Mouse (Mus musculus) neural tube, embryonic 11.5 days (tissue): ENCODE data around the gene Obsl1. TPM values are rescaled to one million over a fixed set of nuclear protein-coding genes. Genes with fewer than 3 reads are reported as not detected.

Experiments used
- ATAC-seq: fragments of 200-750 bp; cut with Nextera tagmentation; 2 replicates; pipeline ENCODE4 v1.8.0; 2017; ENCODE audit warnings: moderate number of reproducible peaks, mild to moderate bottlenecking, moderate TSS enrichment, moderate library complexity; ENCODE audit not compliant: insufficient read depth, low FRiP score, low TSS enrichment
- DNase-seq: peaks from one replicate; pipeline ENCODE4 v3.0.0-alpha.2; 2015; ENCODE audit warnings: low spot score
- H3K27ac ChIP-seq: fragments of 300-500 bp; sonication (generic); 2 replicates; pipeline ENCODE4 v1.5.1; 2014; ENCODE audit warnings: low read depth, mild to moderate bottlenecking, low read length
- H3K27me3 ChIP-seq: fragments of 300-500 bp; sonication (generic); 2 replicates; pipeline ENCODE4 v1.6.1; 2014; ENCODE audit warnings: mild to moderate bottlenecking, low read length, mixed read lengths; ENCODE audit not compliant: control insufficient read depth, insufficient read depth
- H3K36me3 ChIP-seq: fragments of 300-500 bp; sonication (generic); 2 replicates; pipeline ENCODE4 v1.6.1; 2014; ENCODE audit warnings: mild to moderate bottlenecking, low read length, moderate library complexity, mixed read lengths; ENCODE audit not compliant: control insufficient read depth, insufficient read depth
- H3K4me1 ChIP-seq: fragments of 300-500 bp; sonication (generic); 2 replicates; pipeline ENCODE4 v1.6.1; 2014; ENCODE audit warnings: low read length, mixed read lengths; ENCODE audit not compliant: control insufficient read depth, insufficient read depth
- H3K4me2 ChIP-seq: fragments of 300-500 bp; sonication (generic); 2 replicates; pipeline ENCODE4 v1.6.1; 2014; ENCODE audit warnings: low read depth, mild to moderate bottlenecking, moderate library complexity
- H3K4me3 ChIP-seq: fragments of 300-500 bp; sonication (generic); 2 replicates; pipeline ENCODE4 v1.5.1; 2014; ENCODE audit warnings: low read depth, low read length
- H3K9ac ChIP-seq: fragments of 300-500 bp; sonication (generic); 2 replicates; pipeline ENCODE4 v1.6.1; 2014; ENCODE audit warnings: mild to moderate bottlenecking, low read length
- H3K9me3 ChIP-seq: fragments of 300-500 bp; sonication (generic); 2 replicates; pipeline ENCODE4 v1.6.1; 2016; ENCODE audit warnings: low read length; ENCODE audit not compliant: control insufficient read depth
- WGBS: fragments of 180-500 bp; shearing (Covaris S2); extraction: QIAGEN DNeasy Blood & Tissue Kit; methylation state at CpG from one replicate; pipeline ENCODE4 v1.1.7; 2014; 5-methylcytosine and 5-hydroxymethylcytosine counted together
- polyA plus RNA-seq: library from polyadenylated mRNA; unstranded; fragments of >200 nt; fragmentation: Nextera tagmentation; extraction: Ambion mirVana; gene quantifications from 2 replicates; pipeline ENCODE4 v1.2.1, GENCODE M21; 2014

Obsl1 gene
- polyA plus RNA-seq, 1 experiment from 2014 or later: 44.8 TPM

GRCm38 (mm10) chr1:75502945-75503650 is 3.2 kb downstream of the Obsl1 start:
- no peak for DNase-seq
- WGBS: 89% methylated on average over 24 of the region's 25 CpGs
- H3K9ac ChIP-seq: no peak overlapping the region
- no peak overlapping the region for H3K4me3 ChIP-seq
- no peak overlapping the region for H3K4me2 ChIP-seq
- no peaks in the 10 kb centered on the region for H3K9me3 ChIP-seq
- H3K27me3 ChIP-seq: peaks cover 2% of the 10 kb centered on the region; the same call in 1 of the 2 replicates
- H3K4me1 ChIP-seq: 0 out of 2 replicates have a peak, but pooled peaks cover 3% of the 10 kb centered on the region
- no peak overlapping the region for H3K27ac ChIP-seq
- H3K36me3 ChIP-seq: peaks cover 3% of the 10 kb centered on the region; the same call in 1 of the 2 replicates
- ATAC-seq: no peak

- 94% methylated on average over 9 of the region's 9 CpGs for WGBS
- H3K27ac ChIP-seq: no peak overlapping the region
- H3K4me2 ChIP-seq: no peak overlapping the region
- H3K36me3 ChIP-seq: peaks cover 3% of the 10 kb centered on the region; the same call in 1 of the 2 replicates
- no peak for ATAC-seq
- H3K9ac ChIP-seq: no peak overlapping the region
- peaks cover 2% of the 10 kb centered on the region; the same call in 1 of the 2 replicates for H3K27me3 ChIP-seq
- no peak for DNase-seq
- H3K4me3 ChIP-seq: no peak overlapping the region
- 0 out of 2 replicates have a peak, but pooled peaks cover 1% of the 10 kb centered on the region for H3K4me1 ChIP-seq
- no peaks in the 10 kb centered on the region for H3K9me3 ChIP-seq
These were observed 4.3 kb downstream of the Obsl1 start for GRCm38 (mm10) chr1:75501905-75502304.

GRCm38 (mm10) chr1:75499441-75499840 is 6.8 kb downstream of the Obsl1 start:
- 93% methylated on average over 7 of the region's 7 CpGs for WGBS
- H3K9me3 ChIP-seq: no peaks in the 10 kb centered on the region
- peaks cover 3% of the 10 kb centered on the region; the same call in 1 of the 2 replicates for H3K36me3 ChIP-seq
- H3K9ac ChIP-seq: no peak overlapping the region
- no peak overlapping the region for H3K4me2 ChIP-seq
- DNase-seq (no peak), ATAC-seq (no peak)
- no peak overlapping the region for H3K4me3 ChIP-seq
- H3K4me1 ChIP-seq: no peaks in the 10 kb centered on the region
- no peak overlapping the region for H3K27ac ChIP-seq
- no peaks in the 10 kb centered on the region; the same call in 1 of the 2 replicates for H3K27me3 ChIP-seq

- 91% methylated on average over 4 of the region's 4 CpGs for WGBS
- Histone ChIP-seq H3K36me3 (peaks cover 3% of the 10 kb centered on the region; the same call in 1 of the 2 replicates), H3K27ac (no peak overlapping the region), H3K27me3 (no peaks in the 10 kb centered on the region; the same call in 1 of the 2 replicates), H3K4me1 (no peaks in the 10 kb centered on the region), H3K4me2 (no peak overlapping the region), H3K4me3 (no peak overlapping the region), H3K9ac (no peak overlapping the region), H3K9me3 (no peaks in the 10 kb centered on the region)
- DNase-seq (no peak), ATAC-seq (no peak)
These were observed 7.4 kb downstream of the Obsl1 start for GRCm38 (mm10) chr1:75498897-75499296.

- H3K27ac ChIP-seq: no peak overlapping the region
- no peak overlapping the region for H3K4me3 ChIP-seq
- no peak overlapping the region for H3K4me2 ChIP-seq
- WGBS: 42% methylated on average over 12 of the region's 12 CpGs
- no peaks in the 10 kb centered on the region for H3K9me3 ChIP-seq
- DNase-seq: peak; percentile 52
- ATAC-seq: no peak
- no peaks in the 10 kb centered on the region for H3K4me1 ChIP-seq
- H3K9ac ChIP-seq: no peak overlapping the region
- no peaks in the 10 kb centered on the region; the same call in 1 of the 2 replicates for H3K36me3 ChIP-seq
- H3K27me3 ChIP-seq: no peaks in the 10 kb centered on the region
These were observed 11.2 kb downstream of the Obsl1 start for GRCm38 (mm10) chr1:75494878-75495548.

- H3K27me3 ChIP-seq: peaks cover 8% of the 10 kb centered on the region; the same call in 1 of the 2 replicates
- no peak overlapping the region for H3K4me3 ChIP-seq
- no peaks in the 10 kb centered on the region; the same call in 1 of the 2 replicates for H3K36me3 ChIP-seq
- H3K4me1 ChIP-seq: 0 out of 2 replicates have a peak, but pooled peaks cover 3% of the 10 kb centered on the region
- no peak for DNase-seq
- no peak for ATAC-seq
- 40% methylated on average over 24 of the region's 24 CpGs for WGBS
- no peak overlapping the region for H3K4me2 ChIP-seq
- no peak overlapping the region for H3K9ac ChIP-seq
- H3K9me3 ChIP-seq: no peaks in the 10 kb centered on the region
- H3K27ac ChIP-seq: no peak overlapping the region
These were observed 13.6 kb downstream of the Obsl1 start for GRCm38 (mm10) chr1:75492579-75493170.

GRCm38 (mm10) chr1:75490785-75491551 is 15.3 kb downstream of the Obsl1 start:
- 84% methylated on average over 34 of the region's 34 CpGs for WGBS
- no peaks in the 10 kb centered on the region; the same call in 1 of the 2 replicates for H3K36me3 ChIP-seq
- peaks cover 9% of the 10 kb centered on the region; the same call in 1 of the 2 replicates for H3K4me1 ChIP-seq
- no peaks in the 10 kb centered on the region for H3K9me3 ChIP-seq
- no peak overlapping the region for H3K27ac ChIP-seq
- DNase-seq (no peak), ATAC-seq (no peak)
- no peak overlapping the region for H3K4me2 ChIP-seq
- H3K27me3 ChIP-seq: peaks cover 22% of the 10 kb centered on the region
- no peak overlapping the region for H3K9ac ChIP-seq
- no peak overlapping the region for H3K4me3 ChIP-seq
